Mouse (Mus musculus): Measurements from ENCODE around the gene Gm9733.

- TF ChIP-seq GATA1 (IDR thresholded peaks at IDR 0.05; ENCODE audit: low read length) (no peak), TAL1 (IDR thresholded peaks at IDR 0.05; ENCODE audit: low read length) (no peak)
Measured at GRCm38 (mm10) chr3:15329549-15329948, 2.6 kb downstream of the Gm9733 start.

Measured in erythroblast, embryonic 14.5 days (primary cell).